Mouse (Mus musculus) retina, postnatal 1 day (tissue): ENCODE measurements at regions not wholly inside any gene's neighbourhood (a gene's known extent, or its start where the extent isn't known, plus 50 kb on each side); places are given as distances from the start of the nearest gene placed in this dataset.

Experiments used
- DNase-seq: peaks from one replicate; pipeline ENCODE4 v3.0.0-alpha.2; 2012

DNA sequence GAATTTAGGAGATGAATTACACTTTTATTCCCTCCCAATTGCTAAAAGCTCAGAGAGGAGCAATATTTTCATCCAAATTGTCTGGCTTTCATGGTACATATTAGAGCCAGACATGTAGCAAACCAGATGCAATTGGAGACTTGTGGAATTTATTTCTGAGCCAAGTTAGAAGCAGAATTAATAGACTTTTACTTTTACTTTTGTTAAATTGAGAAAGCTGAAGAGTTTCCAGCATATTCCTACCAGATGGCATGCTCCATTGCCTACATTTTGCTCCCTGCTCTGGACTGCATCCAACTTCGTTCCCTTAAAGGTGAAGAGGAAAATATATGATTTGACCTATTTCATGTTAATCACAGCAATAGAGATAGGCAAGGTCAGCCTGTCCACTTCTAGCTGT lies 646.4 kb upstream of the Slit2 start:
- no peak for DNase-seq

DNA sequence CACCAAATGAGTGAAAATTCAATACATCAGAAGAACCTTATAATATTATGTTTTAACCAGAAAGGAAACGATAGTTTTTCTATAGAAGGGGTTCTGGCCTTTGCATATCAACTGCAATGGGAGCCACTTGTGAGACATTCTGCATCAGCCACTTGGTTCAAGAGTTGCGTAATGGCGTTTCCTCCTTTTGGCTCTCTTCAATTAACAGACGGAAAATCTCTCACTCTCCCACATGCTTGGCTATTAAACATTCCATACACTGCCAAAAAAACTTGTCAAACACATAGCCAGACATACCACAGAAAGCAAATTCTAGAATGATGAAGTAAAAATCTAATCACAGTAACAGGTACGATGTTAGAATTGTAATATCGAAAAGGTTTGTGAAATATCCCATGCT lies 643.1 kb upstream of the Slit2 start:
- no peak for DNase-seq

DNA sequence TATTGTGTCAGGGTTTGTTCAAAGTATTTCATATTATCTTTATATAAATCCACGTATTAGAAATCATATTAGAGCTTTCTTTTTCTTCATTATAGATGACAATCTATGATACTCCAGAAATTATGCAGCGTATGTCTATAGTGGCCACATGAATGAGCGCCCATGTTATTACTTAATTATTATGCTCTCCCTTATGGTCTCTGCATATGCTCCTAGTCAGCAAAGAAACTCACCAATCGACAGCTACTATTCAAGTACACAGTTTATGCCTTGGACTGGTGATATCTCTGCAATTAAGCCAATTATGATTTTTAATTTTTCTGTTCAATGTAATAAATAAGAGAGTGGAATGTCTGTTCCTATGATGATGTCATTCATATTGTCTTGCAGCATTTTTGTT lies 612.8 kb upstream of the Slit2 start:
- DNase-seq: no peak

DNA sequence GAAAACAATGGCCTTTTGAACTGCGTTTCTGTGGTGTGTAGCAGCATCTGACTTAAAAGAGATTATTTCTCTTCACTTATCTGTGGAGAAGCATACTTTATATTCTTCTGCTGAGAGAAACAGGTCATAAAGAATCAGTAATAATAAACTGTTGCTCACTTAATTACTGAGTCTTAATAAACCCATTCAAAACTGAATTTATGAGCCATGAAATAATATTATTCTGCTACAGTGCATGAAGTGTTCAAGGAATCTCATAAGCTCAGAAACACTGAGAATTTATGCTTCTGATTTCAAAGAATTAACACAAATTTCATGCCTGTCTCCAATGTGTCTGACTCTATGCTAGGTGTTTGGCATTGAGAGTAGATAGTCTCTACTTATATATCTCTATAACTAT lies 597.0 kb upstream of the Slit2 start:
- DNase-seq: no peak

DNA sequence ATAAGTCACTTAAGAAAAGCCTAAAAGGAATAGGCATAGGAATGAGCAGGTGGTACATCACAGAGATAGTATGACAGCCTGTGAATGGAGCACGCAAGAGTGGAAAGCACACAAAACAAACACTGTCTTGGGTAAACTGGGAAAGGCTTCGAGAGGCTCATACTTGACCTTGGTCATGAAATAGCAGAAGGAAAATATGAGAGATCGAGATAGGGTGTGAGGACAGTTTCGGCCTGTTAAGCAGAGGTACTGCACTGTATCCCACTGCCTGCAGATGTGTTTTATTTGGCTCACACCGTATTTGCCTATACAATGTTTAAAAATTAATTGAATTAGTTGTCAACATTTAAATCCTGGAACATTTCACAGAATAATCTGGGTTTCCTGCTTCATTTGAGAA lies 596.2 kb upstream of the Slit2 start:
- no peak for DNase-seq

DNA sequence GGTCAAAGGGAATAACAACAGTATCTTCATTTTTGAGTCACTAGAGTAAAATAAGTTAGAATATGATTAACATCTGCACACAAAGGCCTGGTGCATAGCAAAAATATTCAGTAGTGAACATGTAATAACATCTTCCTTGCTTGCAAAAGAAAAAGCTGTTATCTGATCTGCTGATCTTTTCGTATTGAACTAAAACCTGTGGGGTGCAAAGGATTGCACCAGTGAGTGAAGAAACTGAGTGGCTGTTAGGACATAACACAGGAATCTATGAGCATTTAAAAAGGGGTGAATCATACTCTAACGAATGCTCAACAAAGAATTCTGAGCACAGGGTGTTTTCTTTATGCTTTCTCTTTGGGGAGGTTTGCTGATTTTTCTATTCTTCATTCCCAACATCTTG lies 592.2 kb upstream of the Slit2 start:
- DNase-seq: no peak

DNA sequence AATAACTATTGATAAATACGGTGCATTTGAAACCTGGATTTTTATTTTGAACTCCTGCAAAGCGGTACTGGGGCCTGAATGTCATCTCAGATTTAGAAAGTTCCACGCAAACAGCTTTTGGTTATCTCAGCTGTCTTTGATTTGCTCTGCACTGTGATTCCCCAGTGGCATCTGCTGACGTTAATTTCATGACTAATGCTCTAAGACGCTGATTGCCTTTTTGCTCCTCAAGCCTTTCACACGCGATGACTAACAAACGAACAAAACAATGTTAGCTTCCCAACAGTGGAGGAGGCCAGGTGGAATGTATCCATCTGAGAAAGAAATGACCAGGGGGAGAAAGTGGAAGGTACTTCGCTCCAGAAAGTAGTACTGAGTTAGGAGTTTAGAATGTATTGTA lies 586.1 kb upstream of the Slit2 start:
- no peak for DNase-seq

DNA sequence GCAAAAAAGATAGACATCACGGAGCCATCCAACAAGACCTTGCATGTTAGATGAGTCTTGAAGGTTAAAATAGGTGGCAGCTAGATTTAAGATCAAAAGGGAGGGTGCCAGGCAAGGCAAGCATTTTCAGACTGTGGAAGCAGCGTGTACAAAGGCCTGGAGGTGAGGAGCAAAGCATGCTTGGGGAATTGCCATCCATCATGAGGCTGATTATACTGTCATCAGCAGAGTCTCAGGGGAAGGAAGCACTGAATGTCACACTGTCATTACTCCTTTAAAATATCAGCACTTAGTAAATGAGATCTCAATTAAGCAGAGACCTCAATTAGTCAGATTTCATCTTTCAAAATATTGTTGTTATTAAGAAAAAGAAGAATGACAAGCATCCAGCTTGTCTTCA lies 561.0 kb upstream of the Slit2 start:
- no peak for DNase-seq

DNA sequence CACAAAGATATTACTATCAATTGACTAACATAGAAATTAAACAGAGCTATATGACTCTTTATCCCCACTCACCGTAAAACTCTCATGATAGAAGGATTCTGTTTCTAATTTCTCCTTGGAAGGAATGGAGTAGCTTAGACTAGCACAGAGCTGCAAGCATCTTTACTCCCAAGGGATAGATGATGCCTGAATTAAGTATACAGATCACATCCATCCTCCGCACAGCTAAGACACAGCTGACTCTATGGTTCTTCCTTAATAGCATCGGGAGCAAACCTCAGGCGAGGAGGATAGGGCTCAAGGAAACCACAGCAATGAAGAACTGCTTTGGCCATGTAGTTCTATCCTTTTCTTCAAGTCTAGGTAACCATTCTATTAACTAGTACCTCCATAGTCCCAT lies 556.9 kb upstream of the Slit2 start:
- DNase-seq: no peak

DNA sequence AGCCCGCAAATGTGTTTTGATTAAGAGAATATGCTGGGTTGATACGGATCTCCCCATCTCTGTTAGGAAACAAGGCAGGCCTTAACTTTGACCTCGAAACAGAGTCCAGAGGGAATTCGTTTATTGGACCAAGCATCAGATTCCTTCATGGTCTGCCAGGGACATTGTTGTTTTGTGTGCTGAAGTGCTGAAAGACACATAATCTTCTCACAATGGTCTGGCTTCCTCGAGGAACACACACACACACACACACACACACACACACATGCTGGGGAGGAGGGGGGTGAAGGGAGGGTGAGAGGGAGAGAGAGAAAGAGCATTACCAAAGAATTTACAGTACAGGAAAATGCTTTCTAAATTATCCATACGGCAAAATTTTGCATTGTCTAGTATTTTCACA lies 556.5 kb upstream of the Slit2 start:
- DNase-seq: no peak

DNA sequence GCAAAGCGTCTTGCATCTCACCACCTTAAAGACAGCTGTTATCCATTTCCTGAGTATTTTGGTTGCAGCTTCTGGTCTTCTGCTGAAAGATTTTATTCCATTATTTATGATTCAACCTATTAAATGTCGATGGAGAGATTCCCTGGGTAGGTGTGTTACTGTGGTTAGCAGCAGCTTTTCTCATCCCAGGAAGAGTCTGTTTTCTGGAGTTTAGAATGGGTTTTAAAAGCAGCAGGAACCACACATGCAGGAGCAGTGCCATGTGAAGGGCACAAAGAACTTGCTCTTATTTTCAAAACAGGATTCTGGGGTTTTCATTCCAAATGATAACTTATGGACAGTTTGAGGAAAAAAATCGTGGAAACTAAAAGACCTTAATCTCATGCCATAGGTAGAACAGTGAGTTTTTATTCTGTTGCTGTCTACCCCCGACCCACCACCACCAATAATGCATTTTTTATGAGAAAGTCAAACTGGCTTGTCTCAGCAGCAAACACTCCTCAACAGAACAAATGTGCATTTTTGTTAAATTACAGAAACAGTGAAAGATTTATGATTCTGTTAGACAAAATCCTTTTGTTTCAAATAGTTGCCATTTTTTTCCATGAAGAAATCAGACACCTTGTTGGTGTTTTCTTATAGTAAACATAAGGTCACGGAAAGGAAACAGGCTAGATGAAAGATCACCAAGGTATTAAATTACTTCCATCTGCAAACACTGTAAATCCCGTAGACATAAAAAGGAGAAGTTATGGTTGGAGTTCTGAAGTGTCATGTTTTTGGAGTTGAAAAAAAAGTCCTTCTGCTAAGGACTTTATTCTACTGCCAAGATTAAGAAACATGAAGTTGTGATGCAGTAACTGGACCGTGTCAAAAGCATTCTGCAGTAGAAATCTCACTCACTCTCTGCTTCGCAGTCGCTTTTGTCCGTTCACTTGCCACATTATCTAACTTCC lies 553.4 kb upstream of the Slit2 start:
- no peak for DNase-seq

DNA sequence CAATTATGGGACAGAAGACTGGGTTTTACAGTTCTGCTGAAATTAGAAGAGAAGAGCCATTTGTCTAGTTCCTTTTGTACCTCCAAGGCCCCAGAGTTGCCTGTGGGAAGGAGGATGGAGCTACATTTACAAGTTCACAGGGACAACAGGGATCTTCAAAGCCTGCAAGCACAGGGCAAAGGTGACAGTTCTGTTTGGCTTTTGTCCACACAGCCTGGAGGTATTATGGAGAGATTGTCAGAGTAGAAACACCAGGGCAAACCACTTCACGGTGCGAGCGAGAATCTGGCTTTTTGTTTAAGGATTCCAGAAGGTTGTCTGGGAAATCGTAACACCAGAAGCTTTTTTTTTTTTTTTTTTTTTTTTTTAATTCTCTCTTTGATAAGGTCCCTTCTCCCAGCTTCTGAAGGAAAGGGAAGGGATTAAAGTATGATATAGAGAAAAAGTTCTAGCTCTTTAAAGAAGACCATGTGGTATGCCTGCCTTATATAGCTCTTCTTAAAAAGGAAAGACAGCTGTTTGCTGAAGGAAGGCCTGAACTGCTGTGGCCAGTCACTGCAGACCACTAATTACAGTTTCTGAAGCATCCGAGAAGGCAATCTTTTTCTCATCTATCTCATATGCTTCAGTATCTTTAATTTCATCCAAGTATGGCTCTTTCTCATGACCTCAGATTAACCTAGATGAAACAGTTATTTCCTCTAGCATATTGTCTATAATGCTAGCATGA lies 551.2 kb upstream of the Slit2 start:
- DNase-seq: no peak

DNA sequence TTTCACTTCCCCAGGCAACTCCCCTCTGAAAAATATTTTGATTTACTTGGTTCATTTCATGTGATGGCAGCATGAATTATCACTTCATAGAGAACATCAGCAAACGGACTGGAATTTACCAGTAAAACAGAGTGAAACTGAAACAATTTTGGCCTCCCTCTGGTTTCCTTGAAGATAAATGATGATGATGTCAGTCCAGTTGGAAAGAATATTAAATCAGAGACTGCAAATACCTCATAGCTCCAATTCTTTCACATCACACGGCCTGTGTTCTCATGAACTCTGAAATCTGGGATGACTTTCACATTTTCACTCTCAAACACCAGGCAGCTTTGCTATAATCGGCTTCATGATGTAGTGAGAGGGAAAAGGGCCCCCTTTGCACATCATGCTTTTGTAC lies 546.5 kb upstream of the Slit2 start:
- no peak for DNase-seq

DNA sequence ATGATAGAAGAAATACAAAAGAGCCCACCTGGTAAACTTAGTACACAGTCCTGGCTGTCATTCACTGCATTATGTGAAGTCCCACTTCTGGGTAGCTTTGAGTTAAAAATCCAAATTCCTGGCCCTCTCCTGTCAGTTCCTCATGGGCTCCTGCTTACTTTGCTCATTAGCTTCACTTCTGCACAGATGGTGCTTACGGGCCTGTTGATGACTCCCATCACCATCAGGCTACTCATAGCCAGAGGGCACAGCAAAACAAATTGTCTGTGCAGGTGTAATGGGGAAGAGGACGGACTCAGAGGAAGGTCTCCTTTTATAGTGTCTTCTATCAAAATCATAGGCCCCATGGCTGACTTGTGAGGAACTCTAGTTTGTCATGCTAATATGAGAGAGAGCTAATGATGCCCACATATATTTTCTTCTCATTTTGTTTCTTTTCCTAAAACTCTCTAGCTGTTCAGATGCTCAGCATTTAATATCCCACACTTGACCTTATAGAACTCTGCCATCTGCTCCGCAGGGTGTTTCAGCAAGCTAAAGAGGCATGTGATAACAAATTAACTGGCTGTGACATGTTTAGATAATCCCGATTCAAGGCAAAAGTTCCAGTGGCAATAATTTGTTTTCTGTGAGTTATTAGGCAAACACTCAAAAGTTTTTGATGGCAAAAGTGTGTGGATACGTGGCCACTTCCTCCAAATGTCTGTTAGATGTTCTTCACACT lies 536.5 kb upstream of the Slit2 start:
- peak; percentile 28 for DNase-seq

DNA sequence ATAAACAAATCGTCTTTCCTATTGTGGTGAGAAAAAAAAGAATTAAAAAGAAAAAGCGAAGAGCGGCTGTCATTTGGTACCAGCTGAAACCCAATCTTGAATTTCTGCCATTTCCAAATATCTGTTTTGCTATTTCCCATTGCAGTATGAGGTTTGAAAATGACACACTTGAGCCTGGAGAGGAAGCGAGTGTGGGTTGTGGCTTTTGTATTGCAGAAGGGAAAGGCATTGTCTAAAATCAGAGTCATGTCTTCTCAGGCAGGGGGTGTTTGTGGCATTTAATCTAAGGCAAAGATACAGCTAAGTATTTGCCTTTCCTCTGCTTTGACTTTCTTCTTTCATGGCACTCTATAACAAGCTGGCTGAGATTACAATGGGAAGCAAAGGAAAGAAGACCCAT lies 518.1 kb upstream of the Slit2 start:
- no peak for DNase-seq

DNA sequence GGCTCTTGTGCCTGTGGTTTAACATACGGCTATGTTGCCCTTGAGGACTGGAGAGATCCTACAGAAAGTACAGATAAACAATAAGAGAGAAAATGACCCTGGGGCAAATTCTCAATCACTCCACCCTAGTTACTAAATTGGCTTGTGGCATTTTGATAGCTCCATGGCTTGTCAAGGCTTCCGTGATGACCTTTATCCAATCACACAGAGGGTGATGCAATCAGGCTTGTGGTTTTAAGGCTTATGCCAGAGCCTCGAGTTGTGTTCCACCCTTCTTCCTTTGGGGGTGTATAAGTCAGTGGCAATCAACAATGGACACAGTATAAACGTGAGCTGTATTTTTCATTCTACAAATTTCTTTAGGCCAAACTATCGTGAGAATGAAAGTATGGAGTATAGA lies 513.5 kb upstream of the Slit2 start:
- no peak for DNase-seq

DNA sequence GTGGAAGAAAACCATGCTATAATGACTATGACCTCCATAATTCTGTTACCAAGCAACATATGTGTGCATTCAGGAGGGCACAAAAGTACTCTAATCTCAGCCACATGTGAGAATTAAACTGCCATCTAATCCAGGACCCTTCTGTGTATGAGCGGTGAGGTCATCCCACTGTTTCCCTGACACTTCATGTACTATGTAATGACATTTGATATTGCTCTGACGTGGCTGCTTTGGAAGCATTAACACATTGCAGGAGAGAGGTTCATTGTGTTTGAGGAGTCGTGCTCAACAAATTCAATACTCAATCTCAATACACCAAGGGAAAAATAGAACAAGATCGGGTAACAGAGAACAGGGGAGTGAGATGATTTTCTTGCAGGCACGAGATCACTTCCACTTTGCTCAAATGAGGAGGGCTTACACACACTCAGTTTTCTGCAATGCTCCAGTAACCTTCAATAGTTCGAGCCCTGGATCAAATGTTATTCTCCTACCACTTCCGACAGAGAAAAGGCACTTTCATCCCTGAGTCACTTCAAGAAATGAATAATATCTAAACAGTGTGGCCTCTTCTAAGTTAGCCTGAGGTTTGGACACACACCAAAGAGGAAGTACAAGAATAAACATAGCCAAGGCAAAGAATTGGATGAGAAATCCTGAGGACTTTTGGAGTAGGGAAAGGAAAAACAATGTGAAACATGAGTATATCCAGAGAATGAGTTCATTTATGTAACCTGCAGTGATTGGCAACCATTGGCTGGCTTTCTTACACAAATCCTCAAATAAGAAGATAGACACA lies 510.7 kb upstream of the Slit2 start:
- DNase-seq: no peak

DNA sequence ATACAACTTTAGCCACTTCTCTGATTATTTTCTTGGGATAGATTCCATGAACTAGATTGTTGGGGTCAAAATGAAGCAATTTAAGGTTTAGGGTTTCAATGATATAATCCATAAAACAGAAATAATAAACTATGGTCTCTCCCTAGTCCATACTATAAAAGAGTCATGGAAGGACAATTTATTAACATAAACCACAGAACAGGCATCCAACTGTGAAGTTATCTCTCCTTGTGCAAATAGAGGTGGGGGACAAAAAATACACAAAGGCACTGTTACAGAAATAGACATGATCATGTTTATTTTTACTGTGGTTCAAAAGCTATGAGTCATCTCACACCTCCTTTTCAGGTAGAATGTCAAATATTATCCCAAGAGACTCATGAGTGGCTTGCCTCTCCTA lies 503.0 kb upstream of the Slit2 start:
- DNase-seq: no peak

DNA sequence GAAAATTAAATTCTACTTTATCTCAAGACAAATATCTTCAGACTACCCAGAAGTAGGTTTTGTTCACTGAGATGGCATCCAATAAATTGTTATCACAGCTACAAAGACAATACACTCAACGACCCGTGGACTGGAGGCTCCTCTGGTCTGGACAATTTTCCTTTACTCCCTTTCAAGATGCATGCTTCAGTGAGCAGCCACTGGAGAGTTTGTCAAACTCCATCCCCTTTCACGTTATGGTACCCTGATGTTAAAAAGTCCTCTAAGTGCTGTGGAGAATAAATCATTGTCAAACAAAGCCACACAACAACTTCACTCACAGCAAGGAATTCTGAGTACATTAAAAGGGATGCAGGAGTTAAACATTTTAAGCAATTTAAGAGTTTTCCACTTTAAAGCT lies 486.7 kb upstream of the Slit2 start:
- no peak for DNase-seq

DNA sequence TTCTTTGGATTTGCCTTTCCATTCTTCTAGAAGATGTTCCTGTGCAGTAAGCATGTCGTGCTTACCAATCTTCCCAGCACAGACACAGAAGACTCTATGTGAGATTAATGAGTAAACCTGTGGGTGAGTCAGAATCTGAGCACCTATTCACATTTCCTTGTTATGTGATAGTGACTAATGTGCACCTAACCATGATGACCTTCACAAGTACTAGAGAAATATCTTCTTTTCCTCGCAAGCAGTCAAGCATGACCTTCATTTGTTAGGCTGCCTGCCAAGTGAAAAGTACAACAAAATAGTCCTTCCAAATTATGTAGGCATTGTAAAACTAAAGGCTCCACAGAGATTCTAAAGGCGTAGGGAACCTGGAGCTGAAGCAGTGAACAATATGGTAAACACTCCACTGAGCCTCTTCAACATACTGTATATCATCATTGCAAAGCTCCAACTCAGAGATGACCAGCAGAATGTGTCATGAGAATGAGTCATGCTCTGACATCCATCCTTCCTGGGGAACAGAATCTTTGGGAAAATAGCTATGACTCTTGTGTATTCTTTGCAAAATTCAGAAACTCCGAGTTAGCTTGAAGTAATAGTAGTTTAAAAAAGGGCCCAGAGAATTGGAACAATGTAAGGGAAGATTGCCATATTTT lies 480.0 kb upstream of the Slit2 start:
- DNase-seq: no peak

DNA sequence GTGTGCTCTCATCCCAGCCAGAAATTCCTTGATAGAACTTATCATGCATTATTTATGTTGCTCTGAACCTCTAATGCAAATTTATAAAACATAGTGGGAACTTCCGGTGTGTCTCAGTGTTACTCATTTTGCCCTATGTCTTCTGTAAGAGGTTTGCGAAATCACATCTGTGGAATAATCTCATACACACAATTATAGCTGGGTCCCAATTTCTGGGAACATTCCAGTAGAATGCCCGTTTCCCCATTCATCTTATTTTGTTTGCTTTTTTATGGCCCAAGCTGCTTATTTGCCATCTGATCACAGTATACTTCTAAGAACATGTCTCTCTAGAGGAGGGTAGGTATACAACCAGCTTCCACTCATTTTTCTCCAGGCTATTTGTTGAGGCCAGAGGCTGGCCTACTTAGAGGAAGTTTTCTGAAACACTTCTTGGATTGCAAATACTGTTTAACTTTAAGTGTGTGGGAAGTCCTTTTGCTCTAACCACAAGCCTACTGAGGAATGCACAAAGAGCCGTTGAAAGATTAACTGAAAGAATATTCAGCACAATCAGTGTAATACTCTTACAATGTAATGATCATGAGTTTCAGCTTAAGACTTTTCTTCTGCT lies 474.1 kb upstream of the Slit2 start:
- DNase-seq: no peak
